Mouse (Mus musculus) MEL (cell line): ENCODE measurements around the gene Prelid3b.

Experiments
- E2F4 ChIP-seq: IDR thresholded peaks from 2 replicates; pipeline ENCODE4 v1.6.1; 2011; ENCODE audit warnings: low read depth, low read length, improper control_type of control experiment, borderline replicate concordance
- NRF1 ChIP-seq: IDR thresholded peaks from 2 replicates; pipeline ENCODE4 v1.6.1; 2014; ENCODE audit warnings: low read depth, mild to moderate bottlenecking, inconsistent platforms, low read length, improper control_type of control experiment, moderate library complexity; ENCODE audit not compliant: poor library complexity, insufficient read depth, severe bottlenecking
- POLR2AphosphoS5 ChIP-seq: IDR thresholded peaks from 2 replicates; pipeline ENCODE4 v1.6.1; 2012; ENCODE audit warnings: low read depth, borderline replicate concordance, mild to moderate bottlenecking, inconsistent platforms, low read length, moderate library complexity, mixed read lengths

DNA sequence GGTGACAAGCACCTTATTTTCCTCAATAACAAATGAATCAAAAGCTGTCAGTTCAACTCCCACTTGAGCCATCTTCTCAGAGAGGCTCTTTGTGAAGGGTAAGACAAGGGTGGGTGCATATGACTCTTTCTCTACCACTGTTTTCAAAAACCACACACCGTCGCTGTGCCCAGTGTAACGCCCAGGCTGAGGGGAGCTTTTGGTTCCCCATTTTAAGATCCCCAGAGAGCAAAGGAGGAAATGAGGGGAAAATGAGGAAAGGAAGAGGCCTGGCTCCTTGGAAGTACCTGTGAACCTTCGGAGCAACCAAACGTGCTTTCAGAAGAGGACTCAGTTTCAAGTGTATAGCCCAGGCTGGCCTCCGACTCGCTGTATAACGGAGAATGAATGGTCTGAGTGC, 36.9 kb upstream of the Prelid3b start:
- no peak for TF ChIP-seq NRF1
- no peak for TF ChIP-seq E2F4
- no peak for TF ChIP-seq POLR2AphosphoS5
